Mouse (Mus musculus) ES-E14 (cell line): ENCODE measurements around the gene Slc39a13.

Experiments used
- CHD2 ChIP-seq: IDR thresholded peaks from 2 replicates; pipeline ENCODE4 v1.6.1; 2014; ENCODE audit warnings: mild to moderate bottlenecking, low read depth, low read length, inconsistent platforms
- ZC3H11A ChIP-seq: IDR thresholded peaks from 2 replicates; pipeline ENCODE4 v1.6.1; 2012; ENCODE audit warnings: low read depth, mild to moderate bottlenecking, inconsistent platforms, low read length, borderline replicate concordance
- ZNF384 ChIP-seq: IDR thresholded peaks from 2 replicates; pipeline ENCODE4 v1.6.1; 2012; ENCODE audit warnings: low read depth, low read length, inconsistent platforms

DNA sequence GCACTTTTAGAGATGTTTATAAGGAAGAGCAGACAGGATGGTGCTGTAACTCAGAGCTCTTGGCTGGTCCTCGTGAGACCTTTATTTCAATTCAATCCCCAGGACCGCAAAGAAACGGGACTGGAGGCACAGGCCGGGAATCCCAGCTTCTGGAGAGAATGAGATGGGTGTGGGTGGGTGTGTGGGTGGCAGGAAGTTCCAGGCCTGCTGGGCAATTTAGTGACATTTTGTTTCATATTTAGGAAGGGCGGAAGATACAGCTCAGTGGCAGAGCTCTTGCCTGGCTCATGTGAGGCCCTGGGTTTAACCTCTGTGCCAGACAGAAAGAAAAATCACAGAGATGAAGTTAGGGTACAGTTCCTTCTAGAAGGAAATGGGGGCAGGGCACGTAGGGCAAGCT is 20.0 kb upstream of the Slc39a13 start:
- no peak for TF ChIP-seq CHD2
- TF ChIP-seq ZNF384 = no peak
- no peak for TF ChIP-seq ZC3H11A
